Mouse (Mus musculus) lung, adult 10 weeks (tissue): ENCODE data around the gene Tgm6. TPM values are rescaled to one million over a fixed set of nuclear protein-coding genes. Genes with fewer than 3 reads are reported as not detected.

Experiments
- polyA plus RNA-seq: library from polyadenylated mRNA; stranded (reverse); fragments of 350-450 nt; fragmentation: Illumina TruSeq; extraction: RNeasy Lipid Tissue Mini Kit (QIAGEN cat#74804); gene quantifications from one replicate; pipeline ENCODE4 v1.2.3, GENCODE M21; 2014; ENCODE audit warnings: low read depth, low replicate concordance; ENCODE audit not compliant: insufficient read depth

Tgm6 gene
- polyA plus RNA-seq, result not detected

GRCm38 (mm10) chr2:130112116-130112515, at the start of gene Tgm6:
Gene Tgm6, plus strand, starts transcription at chr2:130112416.

GRCm38 (mm10) chr2:130178706-130179506, 66.7 kb downstream of the Tgm6 start, which contains the start of gene Snrpb:
Gene Snrpb, minus strand, starts transcription at chr2:130179403.

GRCm38 (mm10) chr2:130194894-130195293, 82.7 kb downstream of the Tgm6 start, which contains the start of gene Tmc2:
Gene Tmc2, plus strand, starts transcription at chr2:130195194.

Other genes with a start within 250 kb of the Tgm6 start
- 0.15 TPM for gene Tgm3, start 100.1 kb upstream of the Tgm6 start, polyA plus RNA-seq
- 247 TPM for gene Snrpb, start 67.0 kb downstream of the Tgm6 start, polyA plus RNA-seq
- not detected for gene Tmc2, start 82.8 kb downstream of the Tgm6 start, polyA plus RNA-seq
- gene Nop56, start 162.0 kb downstream of the Tgm6 start, polyA plus RNA-seq, result 42.9 TPM
- gene Idh3b, start 172.1 kb downstream of the Tgm6 start, polyA plus RNA-seq, result 75.8 TPM
- 1.2 TPM for gene Ebf4, start 182.8 kb downstream of the Tgm6 start, polyA plus RNA-seq